Mouse (Mus musculus) intestine, embryonic 16.5 days (tissue): ENCODE measurements around the gene Strap. TPM values are rescaled to one million over a fixed set of nuclear protein-coding genes. Genes with fewer than 3 reads are reported as not detected.

Experiments
- ATAC-seq: fragments of 200-750 bp; cut with Nextera tagmentation; 2 replicates; pipeline ENCODE4 v1.8.0; 2017; ENCODE audit warnings: moderate TSS enrichment, moderate library complexity
- H3K27ac ChIP-seq: fragments of 300-500 bp; sonication (generic); 2 replicates; pipeline ENCODE4 v1.5.1; 2014; ENCODE audit warnings: mild to moderate bottlenecking, low read length
- H3K27me3 ChIP-seq: fragments of 300-500 bp; sonication (generic); replicated peaks from 2 replicates; pipeline ENCODE4 v1.6.1; 2014; ENCODE audit warnings: low read length, control low read depth, mixed read lengths; ENCODE audit not compliant: control insufficient read depth, insufficient read depth
- H3K36me3 ChIP-seq: fragments of 300-500 bp; sonication (generic); 2 replicates; pipeline ENCODE4 v1.6.1; 2014; ENCODE audit warnings: low read length, control low read depth; ENCODE audit not compliant: control insufficient read depth, insufficient read depth
- H3K4me1 ChIP-seq: fragments of 300-500 bp; sonication (generic); 2 replicates; pipeline ENCODE4 v1.6.1; 2014; ENCODE audit warnings: low read length, control low read depth, mixed read lengths; ENCODE audit not compliant: control insufficient read depth, insufficient read depth
- H3K4me2 ChIP-seq: fragments of 300-500 bp; sonication (generic); 2 replicates; pipeline ENCODE4 v1.6.1; 2014; ENCODE audit warnings: low read depth, low read length, control low read depth
- H3K4me3 ChIP-seq: fragments of 300-500 bp; sonication (generic); 2 replicates; pipeline ENCODE4 v1.5.1; 2014; ENCODE audit warnings: mild to moderate bottlenecking, low read length
- H3K9ac ChIP-seq: fragments of 300-500 bp; sonication (generic); 2 replicates; pipeline ENCODE4 v1.6.1; 2014; ENCODE audit warnings: low read depth, low read length
- H3K9me3 ChIP-seq: fragments of 300-500 bp; sonication (generic); 2 replicates; pipeline ENCODE4 v1.6.1; 2016; ENCODE audit warnings: low read length, control low read depth; ENCODE audit not compliant: control insufficient read depth
- WGBS: fragments of 180-500 bp; shearing (Covaris S2); extraction: QIAGEN DNeasy Blood & Tissue Kit; methylation state at CpG from one replicate; pipeline ENCODE4 v1.1.7; 2014; 5-methylcytosine and 5-hydroxymethylcytosine counted together
- polyA plus RNA-seq: library from polyadenylated mRNA; unstranded; fragments of >200 nt; fragmentation: Nextera tagmentation; extraction: Ambion mirVana; gene quantifications from 2 replicates; pipeline ENCODE4 v1.2.1, GENCODE M21; 2015

Strap gene
- polyA plus RNA-seq, 1 experiment from 2014 or later: 132 TPM

- peak; percentile 74 for ATAC-seq
- H3K4me1 ChIP-seq: no peaks in the 10 kb centered on the region
- no peaks in the 10 kb centered on the region for H3K36me3 ChIP-seq
- H3K4me3 ChIP-seq: no peak overlapping the region
- H3K27me3 ChIP-seq: no peaks in the 10 kb centered on the region
- no peaks in the 10 kb centered on the region for H3K9me3 ChIP-seq
- WGBS: 29% methylated on average over 5 of the region's 5 CpGs
- no peak overlapping the region for H3K27ac ChIP-seq
- no peak overlapping the region for H3K9ac ChIP-seq
- H3K4me2 ChIP-seq: no peak overlapping the region
Observed at GRCm38 (mm10) chr6:137716802-137717201, 18.1 kb upstream of the Strap start.

DNA sequence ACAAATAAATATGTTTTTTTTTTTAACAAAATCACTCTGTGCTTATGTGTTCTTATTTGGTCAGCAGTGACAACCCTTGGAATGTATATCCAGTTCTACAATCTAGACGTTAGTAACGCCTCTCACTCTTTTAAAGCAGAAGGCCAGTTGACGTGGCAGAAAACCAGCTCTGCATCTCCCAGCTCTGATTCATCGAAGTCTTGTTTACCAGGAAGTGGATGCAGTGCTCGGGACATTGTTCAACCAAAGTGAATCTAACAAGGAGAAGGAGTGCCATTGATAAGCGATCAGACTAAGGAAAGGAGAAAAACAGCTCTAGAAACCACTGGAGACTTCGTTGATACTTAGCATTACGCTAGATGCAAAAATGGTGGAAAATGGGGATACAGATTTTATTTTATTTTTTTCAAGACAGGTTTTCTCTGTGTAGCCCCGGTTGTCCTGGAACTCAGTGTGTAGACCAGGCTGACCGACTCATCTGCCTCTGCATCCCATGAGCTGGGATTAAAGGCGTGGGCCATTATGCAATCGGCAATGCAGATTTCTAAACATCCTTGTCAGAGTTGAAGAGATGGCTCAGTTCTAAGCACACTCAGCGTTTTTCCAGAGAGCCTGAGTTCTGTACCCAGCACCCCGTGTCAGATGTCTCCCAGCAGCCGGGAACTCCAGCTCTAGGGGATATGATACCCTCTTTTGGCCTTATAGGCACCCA is 12.5 kb upstream of the Strap start:
- no peak for ATAC-seq
- H3K9ac ChIP-seq: no peak overlapping the region
- no peaks in the 10 kb centered on the region for H3K27me3 ChIP-seq
- no peaks in the 10 kb centered on the region for H3K4me1 ChIP-seq
- 81% methylated on average over 15 of the region's 15 CpGs for WGBS
- H3K4me2 ChIP-seq: no peak overlapping the region
- H3K36me3 ChIP-seq: no peaks in the 10 kb centered on the region
- H3K9me3 ChIP-seq: no peaks in the 10 kb centered on the region
- H3K27ac ChIP-seq: no peak overlapping the region
- no peak overlapping the region for H3K4me3 ChIP-seq

GRCm38 (mm10) chr6:137723898-137724297 is 11.0 kb upstream of the Strap start:
- Histone ChIP-seq H3K4me1 (no peaks in the 10 kb centered on the region), H3K27me3 (0 out of 2 replicates have a peak, but pooled peaks cover 3% of the 10 kb centered on the region), H3K4me2 (no peak overlapping the region), H3K9me3 (no peaks in the 10 kb centered on the region), H3K27ac (no peak overlapping the region), H3K9ac (no peak overlapping the region), H3K4me3 (no peak overlapping the region), H3K36me3 (no peaks in the 10 kb centered on the region)
- WGBS: 6% methylated on average over 4 of the region's 4 CpGs
- peak; percentile 48; the same call in 1 of the 2 replicates for ATAC-seq

DNA sequence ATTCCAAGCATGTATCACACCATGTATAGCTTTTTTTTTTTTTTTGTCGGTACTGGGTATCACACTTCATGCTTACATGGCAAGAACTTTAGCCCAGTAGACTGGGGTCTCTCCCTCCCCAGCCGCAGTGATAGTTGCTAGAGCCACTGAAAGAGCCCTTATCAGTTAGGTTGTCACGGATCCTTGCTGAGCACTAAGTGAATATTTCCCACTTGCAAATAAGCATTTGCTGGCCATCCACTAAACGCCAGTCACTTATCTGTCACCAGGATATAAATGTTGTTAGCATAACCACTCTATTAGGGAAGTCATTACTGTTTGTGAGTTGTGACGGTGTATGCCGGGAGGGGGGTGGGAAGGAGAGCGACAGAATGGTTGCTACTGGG is 425 bp upstream of the Strap start:
- Histone ChIP-seq H3K4me3 (peak overlapping the region; percentile 89), H3K27ac (no peak overlapping the region), H3K9me3 (no peaks in the 10 kb centered on the region), H3K36me3 (no peaks in the 10 kb centered on the region), H3K9ac (peak overlapping the region; percentile 92), H3K4me2 (peak overlapping the region; percentile 82), H3K27me3 (0 out of 2 replicates have a peak, but pooled peaks cover 3% of the 10 kb centered on the region), H3K4me1 (peaks cover 12% of the 10 kb centered on the region)
- WGBS: 3% methylated on average over 7 of the region's 7 CpGs
- ATAC-seq: peak; percentile 41; the same call in 1 of the 2 replicates

DNA sequence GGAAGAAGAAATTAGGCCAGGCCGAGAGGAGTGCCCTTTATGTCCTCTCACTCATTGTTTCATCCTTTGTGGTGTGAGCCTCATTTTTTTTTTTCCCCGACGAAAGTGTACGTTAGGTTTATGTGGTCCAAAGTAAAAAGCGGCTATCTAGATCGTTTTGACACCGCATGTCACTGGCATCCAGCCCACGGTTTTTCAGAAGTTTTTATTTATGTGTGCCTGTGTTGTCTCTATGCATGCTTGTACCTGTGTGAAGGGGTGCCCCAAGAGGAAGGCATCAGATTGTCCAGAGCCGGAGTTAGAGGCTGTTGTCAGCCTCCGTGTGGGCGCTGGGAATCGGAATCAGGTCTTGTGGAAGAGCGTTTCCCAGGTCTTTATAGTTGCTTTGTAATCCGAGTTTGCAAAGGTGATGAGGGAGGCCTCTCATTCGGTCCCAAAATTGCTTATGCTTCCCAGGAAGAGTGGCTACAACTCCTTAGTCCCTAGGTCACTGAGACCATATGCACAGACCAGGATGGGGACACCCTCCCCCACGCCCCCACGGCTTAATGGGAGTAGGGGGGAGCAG is 877 bp downstream of the Strap start:
- Histone ChIP-seq H3K4me2 (peak overlapping the region; percentile 86), H3K4me3 (peak overlapping the region; percentile 89), H3K9ac (peak overlapping the region; percentile 92), H3K27ac (peak overlapping the region; percentile 79), H3K4me1 (peaks cover 12% of the 10 kb centered on the region), H3K36me3 (peaks cover 4% of the 10 kb centered on the region), H3K9me3 (no peaks in the 10 kb centered on the region), H3K27me3 (0 out of 2 replicates have a peak, but pooled peaks cover 3% of the 10 kb centered on the region)
- ATAC-seq: no peak
- WGBS: 10% methylated on average over 17 of the region's 17 CpGs

DNA sequence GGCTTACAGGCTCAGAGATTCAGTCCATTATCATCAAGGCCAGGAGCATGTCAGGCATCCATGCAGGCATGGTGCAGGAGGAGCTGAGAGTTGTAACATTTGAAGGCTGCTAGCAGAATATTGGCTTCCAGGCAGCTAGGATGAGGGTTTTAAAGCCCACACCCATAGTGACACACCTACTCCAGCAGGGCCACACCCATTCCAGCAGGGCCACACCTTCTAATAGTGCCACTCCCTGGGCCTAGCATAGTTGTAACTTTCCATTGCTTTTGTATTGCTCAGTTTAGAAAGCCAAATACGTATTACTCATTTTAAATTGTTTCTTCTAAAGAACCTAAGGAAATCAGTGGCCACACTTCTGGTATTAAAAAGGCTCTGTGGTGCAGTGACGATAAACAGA is 6.1 kb downstream of the Strap start:
- Histone ChIP-seq H3K9ac (no peak overlapping the region), H3K36me3 (peaks cover 10% of the 10 kb centered on the region), H3K4me1 (peaks cover 16% of the 10 kb centered on the region), H3K27ac (no peak overlapping the region), H3K27me3 (no peaks in the 10 kb centered on the region), H3K4me3 (no peak overlapping the region), H3K4me2 (no peak overlapping the region), H3K9me3 (no peaks in the 10 kb centered on the region)
- WGBS: 91% methylated on average over 2 of the region's 2 CpGs
- ATAC-seq: no peak

GRCm38 (mm10) chr6:137744700-137745099 is 9.8 kb downstream of the Strap start:
- Histone ChIP-seq H3K9ac (no peak overlapping the region), H3K36me3 (peaks cover 18% of the 10 kb centered on the region), H3K9me3 (no peaks in the 10 kb centered on the region), H3K4me2 (no peak overlapping the region), H3K27me3 (no peaks in the 10 kb centered on the region), H3K4me3 (no peak overlapping the region), H3K27ac (0 out of 2 replicates have a peak overlapping the region, but pooled peaks have one; percentile 43), H3K4me1 (0 out of 2 replicates have a peak, but pooled peaks cover 8% of the 10 kb centered on the region)
- WGBS: 61% methylated on average over 4 of the region's 4 CpGs
- peak; percentile 77 for ATAC-seq

GRCm38 (mm10) chr6:137747174-137747928 is 12.5 kb downstream of the Strap start:
- Histone ChIP-seq H3K36me3 (peaks cover 13% of the 10 kb centered on the region; the same call in 1 of the 2 replicates), H3K4me2 (no peak overlapping the region), H3K9me3 (no peaks in the 10 kb centered on the region), H3K27ac (no peak overlapping the region), H3K9ac (no peak overlapping the region), H3K4me3 (no peak overlapping the region), H3K4me1 (peaks cover 9% of the 10 kb centered on the region; the same call in 1 of the 2 replicates), H3K27me3 (no peaks in the 10 kb centered on the region)
- WGBS: 75% methylated on average over 5 of the region's 5 CpGs
- no peak for ATAC-seq
